Mouse (Mus musculus): ENCODE measurements around the gene Fam204a. TPM values are rescaled to one million over a fixed set of nuclear protein-coding genes. Genes with fewer than 3 reads are reported as not detected.

The Fam204a gene
- total and polyA plus RNA-seq, 3 experiments = 26.5 to 78.1 (median 69.0) TPM

GRCm38 (mm10) chr19:60252021-60252420 is 25.5 kb upstream of the Fam204a start:
- peak; percentile 54 for DNase-seq (ENCODE audit: extremely low read depth)
- Histone ChIP-seq H3K27ac (ENCODE audit: insufficient read depth, low read depth) (no peak overlapping the region), H3K4me2 (ENCODE audit: insufficient read depth, low read depth, poor library complexity, severe bottlenecking) (no peak overlapping the region)

GRCm38 (mm10) chr19:60251197-60251596 is 24.7 kb upstream of the Fam204a start:
- dilution Hi-C loops (cut with MboI; ENCODE audit: extremely low pct_ligation_motif_present, extremely low pct_unique_long_range_greater_than_20kb, low sequenced_read_pairs) = no loop called here
- Histone ChIP-seq H3K4me1 (ENCODE audit: control insufficient read depth in 1 of 2, insufficient read depth in 2 of 2) (no peaks in the 10 kb centered on the region), H3K4me3 (replicated peaks in 1 of 3; ENCODE audit: low read depth in 2 of 3, low read length in 2 of 3, poor library complexity in 1 of 3) (no peak overlapping the region), H3K4me2 (ENCODE audit: insufficient read depth, low read depth, poor library complexity, severe bottlenecking) (no peak overlapping the region), H3K27me3 (replicated peaks) (no peaks in the 10 kb centered on the region), H3K9me3 (replicated peaks; ENCODE audit: low read length) (no peaks in the 10 kb centered on the region), H3K79me2 (replicated peaks; ENCODE audit: control insufficient read depth, extremely low read depth, insufficient read depth, poor library complexity, severe bottlenecking) (no peaks in the 10 kb centered on the region), H3K9ac (ENCODE audit: insufficient read depth, low read depth) (no peak overlapping the region), H3K27ac (ENCODE audit: insufficient read depth, low read depth) (no peak overlapping the region), H3K36me3 (replicated peaks in 1 of 2; ENCODE audit: control insufficient read depth in 1 of 2, insufficient read depth in 1 of 2, low read length in 1 of 2) (no peaks in the 10 kb centered on the region)
- TF ChIP-seq CHD1 (IDR thresholded peaks at IDR 0.05; ENCODE audit: low read depth, low read length) (no peak), UBTF (IDR thresholded peaks at IDR 0.05; ENCODE audit: low read depth, low read length) (no peak), ELF1 (IDR thresholded peaks at IDR 0.05; ENCODE audit: low read depth, low read length) (no peak), PAX5 (IDR thresholded peaks at IDR 0.05; ENCODE audit: low read length) (no peak), ETS1 (conservative IDR thresholded peaks at IDR 0.05; ENCODE audit: low read depth, low read length) (no peak), RAD21 (IDR thresholded peaks at IDR 0.05; ENCODE audit: low read depth, low read length) (no peak), IRF4 (IDR thresholded peaks at IDR 0.05; ENCODE audit: low read depth, low read length) (no peak), MYC (IDR thresholded peaks at IDR 0.05; ENCODE audit: low read depth, low read length) (no peak), TBP (conservative IDR thresholded peaks at IDR 0.05; ENCODE audit: low read depth, low read length) (no peak), POLR2AphosphoS2 (IDR thresholded peaks at IDR 0.05; ENCODE audit: low read depth, low read length) (no peak), MXI1 (IDR thresholded peaks at IDR 0.05; ENCODE audit: low read depth, low read length) (no peak)
- DNase-seq (ENCODE audit: extremely low read depth) = no peak
- in situ Hi-C loops (cut with MboI; ENCODE audit: low pct_ligation_motif_present, low pct_unique_long_range_greater_than_20kb, low sequenced_read_pairs) = no loop called here

More at GRCm38 (mm10) chr19:60252021-60252420, 25.5 kb upstream of the Fam204a start:
- H3K79me2 ChIP-seq (replicated peaks; ENCODE audit: control insufficient read depth, extremely low read depth, insufficient read depth, poor library complexity, severe bottlenecking) = no peaks in the 10 kb centered on the region
- TF ChIP-seq MYC (IDR thresholded peaks at IDR 0.05; ENCODE audit: low read depth, low read length) (no peak), ZC3H11A (IDR thresholded peaks at IDR 0.05; ENCODE audit: low read depth, low read length) (no peak), USF2 (conservative IDR thresholded peaks at IDR 0.05; ENCODE audit: low read depth, low read length) (no peak), CTCF (conservative IDR thresholded peaks at IDR 0.05 in 1 of 2, IDR thresholded peaks at IDR 0.05 in 1 of 2; ENCODE audit: low read depth in 2 of 2, low read length in 2 of 2) (peak; percentile 32 to 66; a peak in 2 of 4 replicates), MAZ (IDR thresholded peaks at IDR 0.05; ENCODE audit: low read depth, low read length) (no peak), POLR2A (IDR thresholded peaks at IDR 0.05; ENCODE audit: low read depth, low read length) (no peak), TBP (conservative IDR thresholded peaks at IDR 0.05; ENCODE audit: low read depth, low read length) (no peak), SMC3 (IDR thresholded peaks at IDR 0.05; ENCODE audit: low read depth, low read length) (peak; percentile 52), CHD2 (IDR thresholded peaks at IDR 0.05; ENCODE audit: low read length) (no peak), IRF4 (IDR thresholded peaks at IDR 0.05; ENCODE audit: low read depth, low read length) (no peak), JUND (conservative IDR thresholded peaks at IDR 0.05; ENCODE audit: low read depth, low read length) (no peak), EP300 (IDR thresholded peaks at IDR 0.05; ENCODE audit: low read length) (no peak), RAD21 (IDR thresholded peaks at IDR 0.05; ENCODE audit: low read depth, low read length) (peak; percentile 26), ZMIZ1 (IDR thresholded peaks at IDR 0.05; ENCODE audit: low read depth, low read length) (no peak)
- in situ Hi-C loops (cut with MboI; ENCODE audit: low pct_ligation_motif_present, low pct_unique_long_range_greater_than_20kb, low sequenced_read_pairs) (no loop called here), dilution Hi-C loops (cut with MboI; ENCODE audit: extremely low pct_ligation_motif_present, extremely low pct_unique_long_range_greater_than_20kb, low sequenced_read_pairs) (no loop called here)
- no peaks in the 10 kb centered on the region for H3K9me3 ChIP-seq (replicated peaks; ENCODE audit: low read length)
- no peaks in the 10 kb centered on the region for H3K27me3 ChIP-seq (replicated peaks)
- H3K4me3 ChIP-seq (replicated peaks in 1 of 3; ENCODE audit: low read depth in 2 of 3, low read length in 2 of 3, poor library complexity in 1 of 3) = no peak overlapping the region
- H3K36me3 ChIP-seq (replicated peaks in 1 of 2; ENCODE audit: control insufficient read depth in 1 of 2, insufficient read depth in 1 of 2, low read length in 1 of 2) = no peaks in the 10 kb centered on the region
- no peaks in the 10 kb centered on the region for H3K4me1 ChIP-seq (ENCODE audit: control insufficient read depth in 1 of 2, insufficient read depth in 2 of 2)
- H3K9ac ChIP-seq (ENCODE audit: insufficient read depth, low read depth) = no peak overlapping the region

Data from CH12.LX (cell line).